Mouse (Mus musculus): ENCODE data around the gene Znfx1. TPM values are rescaled to one million over a fixed set of nuclear protein-coding genes. Genes with fewer than 3 reads are reported as not detected.

Znfx1 gene
- total RNA-seq, 2 experiments from 2014 or later, result 19.3 to 21.6 TPM

DNA sequence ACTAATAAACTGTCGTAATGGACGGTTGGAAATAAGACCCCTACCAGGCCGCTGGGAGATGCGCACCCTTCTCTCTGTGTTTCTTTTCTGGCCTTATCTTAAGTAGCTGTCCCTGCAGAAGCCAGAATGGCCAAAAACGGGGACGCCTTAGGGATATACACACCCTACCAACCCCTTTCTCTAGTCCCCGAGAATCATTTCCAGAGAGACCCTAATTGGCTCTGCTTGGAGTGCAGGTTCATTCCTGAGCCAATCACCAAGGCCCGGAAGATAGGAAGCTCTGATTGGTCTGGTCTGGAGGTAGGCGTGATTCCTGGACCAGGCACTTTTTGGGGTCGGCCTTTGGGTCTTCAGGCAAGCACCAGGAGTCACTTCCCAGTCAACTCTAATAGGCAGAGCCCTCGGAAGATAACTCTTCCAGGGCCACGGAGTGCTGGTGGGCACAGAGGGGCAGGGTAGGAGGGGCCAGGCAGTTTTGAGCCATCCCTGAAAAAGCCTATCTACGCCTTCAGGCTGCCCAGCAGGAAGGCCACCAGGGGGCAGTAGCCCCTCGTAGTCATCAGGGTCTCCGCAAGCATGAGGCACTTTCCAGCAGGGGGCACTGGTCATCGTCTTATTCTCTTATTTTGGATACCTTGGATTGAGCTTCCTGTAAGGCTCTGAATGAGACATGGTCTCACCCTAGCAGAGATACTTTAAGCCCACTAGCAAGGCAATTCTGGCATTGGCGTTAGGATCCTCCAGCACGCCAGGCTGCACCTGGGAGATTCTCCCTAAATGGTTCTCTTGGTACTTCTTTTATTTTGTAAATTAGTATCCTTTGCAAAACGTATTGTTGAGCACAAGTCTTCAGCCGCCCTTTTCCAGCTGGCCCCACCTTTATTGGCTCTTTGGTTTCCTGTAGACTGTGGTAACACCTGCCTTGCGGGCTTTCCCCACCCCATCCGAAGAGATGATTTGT lies 9.1 kb upstream of the Znfx1 start:
- peak; percentile 83 for DNase-seq

DNA sequence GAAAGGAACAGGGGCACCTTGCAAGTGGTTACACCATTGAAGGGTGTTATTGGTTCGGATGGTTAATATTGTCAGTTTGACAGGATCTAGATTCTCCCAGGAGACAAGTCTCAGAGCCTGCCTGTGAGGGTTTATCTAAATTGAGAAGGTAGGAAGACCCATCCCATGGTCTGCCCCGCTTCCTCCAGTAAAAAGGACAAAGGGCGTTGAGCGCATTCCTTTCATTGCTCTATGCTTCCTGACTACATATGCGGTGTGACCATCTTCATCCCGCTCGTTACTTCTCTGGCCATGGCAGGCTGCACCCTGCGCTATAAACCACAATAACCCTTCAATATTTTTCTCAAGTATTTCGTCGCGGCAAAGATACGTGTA lies 8.4 kb upstream of the Znfx1 start:
- DNase-seq, result no peak

DNA sequence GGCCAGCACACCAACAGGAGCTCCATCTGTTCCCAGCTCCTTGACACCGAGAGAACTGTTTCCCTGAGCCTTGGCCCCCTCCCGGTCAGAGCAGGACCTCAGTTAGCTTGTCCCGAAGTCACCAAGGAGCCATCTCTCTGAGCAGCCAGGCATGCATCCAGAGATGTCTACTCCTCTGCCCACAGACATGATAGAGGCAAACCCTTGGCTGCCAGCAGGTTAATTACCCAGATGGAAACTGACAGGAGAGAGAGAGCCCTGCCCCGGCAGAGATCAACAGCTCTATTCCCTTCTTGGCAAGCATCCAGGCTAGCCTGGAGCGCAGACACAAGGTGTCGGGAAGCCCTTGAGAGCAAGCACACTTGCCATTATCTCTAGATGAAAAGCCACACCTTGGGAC lies 7.5 kb upstream of the Znfx1 start:
- no peak for DNase-seq

- no peak for DNase-seq
Measured at GRCm38 (mm10) chr2:167067575-167067974, 4.8 kb upstream of the Znfx1 start.

DNA sequence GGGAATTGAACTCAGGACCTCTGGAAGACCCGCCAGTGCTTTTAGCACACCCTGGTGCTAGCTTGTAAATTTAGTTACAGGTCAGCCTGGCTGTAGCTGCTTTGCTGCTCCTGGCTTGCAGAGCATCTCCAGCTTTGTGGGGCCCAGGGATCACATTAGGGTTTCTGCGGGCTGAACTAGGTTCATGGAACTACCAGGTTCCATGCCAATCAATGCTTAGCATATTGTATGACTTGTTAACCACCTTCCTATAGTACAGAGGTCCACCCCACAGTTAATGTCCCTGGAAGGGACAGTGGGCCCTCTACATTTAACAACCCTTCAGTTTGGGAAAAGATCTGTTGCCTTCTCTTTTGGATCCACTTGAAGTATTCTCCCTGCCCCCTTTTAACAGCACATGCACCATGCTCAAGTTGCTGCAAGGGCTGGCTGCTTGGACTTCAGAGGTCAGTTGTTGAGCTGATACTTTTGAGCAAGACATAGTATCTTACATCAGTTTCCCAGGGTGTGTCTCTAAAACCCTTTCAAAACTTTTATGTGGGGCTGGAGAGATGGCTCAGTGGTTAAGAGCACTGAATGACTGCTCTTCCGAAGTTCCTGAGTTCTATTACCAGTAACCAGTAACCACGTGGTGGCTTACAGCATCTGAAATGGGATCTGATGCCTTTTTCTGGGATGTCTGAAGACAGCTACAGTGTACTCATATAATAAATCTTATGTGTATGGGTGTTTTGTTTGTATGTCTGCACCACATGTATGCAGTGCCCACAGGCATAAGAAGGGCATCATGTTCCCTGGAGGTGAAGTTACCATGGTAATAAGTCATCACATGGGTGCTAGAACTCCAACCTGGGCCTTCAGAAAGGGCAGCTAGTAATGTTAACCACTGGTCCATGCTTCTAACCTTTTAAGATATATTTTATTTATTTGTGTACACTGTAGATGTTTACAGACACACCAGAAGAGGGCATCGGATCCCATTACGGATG lies 4.0 kb upstream of the Znfx1 start:
- DNase-seq, result no peak

- DNase-seq, result no peak
Measured at GRCm38 (mm10) chr2:167066031-167066430, 3.2 kb upstream of the Znfx1 start.

GRCm38 (mm10) chr2:167064601-167065295 lies 1.9 kb upstream of the Znfx1 start:
- DNase-seq, result no peak

DNA sequence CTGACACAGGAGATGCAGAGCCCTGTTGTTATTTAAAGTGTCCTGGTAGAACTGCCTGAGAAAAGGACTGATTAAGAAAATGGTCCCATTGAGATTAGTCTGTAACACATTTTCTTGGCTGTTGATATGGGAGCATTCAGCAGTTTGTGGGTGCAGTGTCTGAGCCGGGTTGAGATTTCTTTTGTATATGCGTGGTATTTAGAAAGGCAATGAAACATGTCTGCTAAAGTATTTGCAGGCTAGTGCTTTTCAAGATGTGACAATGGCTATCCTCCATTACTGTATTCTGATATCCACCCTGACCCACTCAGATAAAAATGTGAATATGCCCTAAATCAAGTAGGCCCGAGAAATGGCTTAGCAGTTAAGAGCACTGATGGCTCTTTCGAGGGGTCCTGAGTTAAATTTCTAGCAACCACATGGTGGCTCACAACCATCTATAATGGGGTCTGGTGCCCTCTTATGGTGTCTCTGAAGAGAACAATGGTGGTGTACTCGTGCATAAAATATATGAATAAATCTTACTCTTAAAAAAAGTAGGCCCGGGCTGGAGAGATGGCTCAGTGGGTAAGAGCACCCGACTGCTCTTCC lies 1.2 kb upstream of the Znfx1 start:
- DNase-seq, result no peak

DNA sequence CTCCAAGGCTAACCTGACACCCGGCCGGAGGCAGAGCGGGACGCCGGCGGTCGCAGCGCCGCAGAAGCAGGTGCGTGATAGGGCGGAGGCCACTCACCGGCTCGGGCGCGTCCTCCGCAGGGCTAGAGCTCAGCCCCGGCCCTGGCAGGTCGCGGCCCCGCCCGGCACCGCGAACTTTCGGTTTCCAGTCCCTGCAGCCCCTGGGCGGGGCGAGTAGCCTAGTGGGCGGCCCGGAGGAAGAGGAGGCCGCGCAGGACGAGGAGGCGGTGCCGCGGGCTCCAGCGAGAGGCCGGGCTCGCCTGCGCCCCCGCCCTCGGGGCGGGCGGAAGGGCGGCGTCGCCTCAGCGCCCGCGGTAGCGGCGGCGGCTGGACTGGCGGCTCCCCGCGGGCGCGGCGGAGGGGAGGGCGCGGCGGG lies 311 bp downstream of the Znfx1 start:
- DNase-seq, result peak; percentile 96

DNA sequence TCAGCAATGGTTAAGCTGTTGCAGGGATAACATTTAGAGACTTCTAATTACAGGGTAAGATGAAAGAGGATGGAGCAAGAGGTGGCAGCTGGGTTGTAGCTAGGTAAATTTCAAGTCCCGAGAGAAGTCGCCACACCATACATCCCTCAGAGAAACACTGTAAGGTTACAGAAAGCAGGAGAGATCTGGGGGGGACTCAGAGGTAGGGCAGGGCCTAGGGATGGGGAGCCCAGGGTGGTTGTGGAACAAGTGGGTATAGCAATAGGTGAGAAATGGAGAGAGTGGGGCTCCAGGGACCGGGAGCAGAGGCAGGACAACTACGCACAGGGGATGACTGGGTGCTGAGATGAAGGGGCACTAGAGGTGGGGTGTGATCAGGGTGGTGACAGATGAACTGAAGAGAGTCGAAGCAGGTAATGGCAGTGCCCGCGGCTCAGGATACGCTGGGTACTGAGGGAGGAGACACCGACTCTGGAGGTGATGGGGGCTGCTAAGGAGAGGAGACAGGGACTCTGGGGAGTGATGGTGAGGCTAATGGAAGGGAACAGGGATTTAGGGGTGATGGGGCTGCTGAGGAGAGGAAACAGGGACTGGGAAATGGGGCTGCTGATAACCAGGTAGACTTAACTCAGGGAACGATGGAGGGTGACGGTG lies 1.3 kb downstream of the Znfx1 start:
- no peak for DNase-seq

GRCm38 (mm10) chr2:167060761-167061160 lies 2.1 kb downstream of the Znfx1 start:
- no peak for DNase-seq

DNA sequence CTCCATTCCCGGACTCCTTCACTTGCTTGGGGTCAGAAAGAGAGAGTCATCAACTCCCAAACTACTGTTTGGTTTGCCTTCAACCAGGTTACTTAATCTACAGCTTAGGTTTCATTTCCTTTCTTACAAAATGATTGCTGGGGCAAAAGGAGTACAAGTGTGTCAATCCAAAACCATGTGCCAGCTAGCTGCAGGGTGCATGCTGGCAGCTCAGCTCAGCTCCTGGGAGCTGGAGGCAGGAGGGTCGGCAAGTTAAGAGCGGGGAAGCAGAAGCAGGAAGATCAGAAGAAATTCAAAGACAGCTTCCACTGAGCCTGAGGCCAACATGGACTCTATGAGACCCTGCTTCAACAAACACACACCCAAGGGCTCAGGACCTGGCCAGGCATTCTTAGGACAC lies 2.5 kb downstream of the Znfx1 start:
- no peak for DNase-seq

DNA sequence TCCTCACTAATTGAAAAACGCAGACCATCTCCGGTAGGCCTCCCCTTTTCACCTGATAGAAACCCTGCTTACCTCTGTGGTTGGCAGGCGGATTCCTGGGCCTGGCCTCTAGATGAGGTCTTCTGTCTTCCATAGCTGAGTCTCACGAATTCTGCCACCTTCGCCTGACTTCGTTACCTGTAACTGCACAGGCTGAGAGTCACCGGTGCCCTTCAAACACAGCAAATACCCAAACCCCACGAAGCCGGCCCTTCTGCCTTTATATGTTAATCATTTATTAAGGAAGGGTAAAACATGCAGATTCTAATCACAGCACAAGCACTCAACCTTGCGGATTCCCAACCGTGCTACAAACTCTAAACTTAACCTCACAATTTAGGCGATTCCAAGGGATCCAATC lies 2.9 kb downstream of the Znfx1 start:
- DNase-seq, result no peak

DNA sequence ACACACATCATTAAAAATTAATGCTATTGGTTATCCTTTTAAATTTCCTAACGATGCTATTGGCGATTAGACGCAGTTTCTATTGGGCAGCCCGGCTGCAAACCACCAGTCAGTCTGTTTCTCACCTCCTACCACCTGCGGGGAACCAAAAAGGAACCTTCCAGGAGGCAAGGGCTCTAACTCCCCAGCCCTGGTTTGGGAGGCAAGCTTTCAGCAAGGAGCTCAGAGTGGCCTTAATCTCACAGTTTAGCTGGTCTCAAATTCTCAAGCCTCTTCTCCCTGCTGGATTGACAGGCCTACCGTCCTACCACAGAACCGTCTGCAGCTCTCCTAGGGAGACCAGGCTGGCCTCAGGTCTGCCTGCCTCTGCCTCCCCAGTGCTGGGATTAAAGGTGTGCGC lies 3.3 kb downstream of the Znfx1 start:
- no peak for DNase-seq

DNA sequence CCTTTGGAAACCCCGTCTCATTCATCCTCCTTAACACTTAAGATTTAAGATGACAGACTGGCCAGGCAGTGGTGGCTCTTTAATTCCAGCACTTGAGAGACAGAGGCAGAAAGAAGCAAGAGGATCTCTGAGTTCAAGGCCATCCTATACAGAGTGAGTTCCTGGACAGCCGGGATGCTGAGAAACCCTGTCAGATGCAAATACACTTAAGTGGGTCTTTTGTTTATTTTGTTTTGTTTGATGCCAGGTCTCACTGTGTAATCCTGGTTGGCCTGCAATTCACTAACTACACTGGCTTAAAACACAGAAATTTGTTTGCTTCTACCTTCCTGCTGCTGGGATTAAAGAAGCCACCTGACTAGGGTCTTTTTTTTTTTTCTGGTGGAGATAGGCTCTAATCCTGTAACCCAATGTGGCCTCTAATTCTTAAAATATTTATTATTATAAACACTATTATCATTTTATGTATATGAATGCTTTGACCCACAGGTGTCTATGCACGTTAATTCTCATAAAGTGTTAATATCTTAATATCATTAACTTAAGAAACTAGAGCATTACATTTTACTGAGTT lies 3.9 kb downstream of the Znfx1 start:
- no peak for DNase-seq

- no peak for DNase-seq
Measured at GRCm38 (mm10) chr2:167058201-167058600, 4.6 kb downstream of the Znfx1 start.

DNA sequence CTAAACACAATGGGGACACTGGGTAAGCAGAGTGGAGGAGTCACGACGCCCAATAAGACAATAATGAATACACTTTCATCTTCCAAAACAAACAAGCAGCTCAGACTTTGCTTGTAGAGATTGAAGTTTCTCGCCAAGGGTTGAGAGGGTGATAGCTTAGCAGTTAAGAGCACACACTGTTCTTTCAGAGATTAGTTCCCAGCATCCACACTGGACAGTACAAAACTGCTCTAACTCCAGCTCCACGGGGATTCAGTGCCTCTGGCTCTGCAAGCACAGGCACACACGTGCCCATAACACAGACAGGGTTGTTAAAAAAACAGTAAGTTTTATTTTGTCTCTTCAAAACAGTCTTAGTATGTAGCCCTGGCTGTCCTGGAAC lies 5.9 kb downstream of the Znfx1 start:
- no peak for DNase-seq

GRCm38 (mm10) chr2:167056210-167056941 lies 6.4 kb downstream of the Znfx1 start:
- DNase-seq, result no peak

GRCm38 (mm10) chr2:167055386-167055785 lies 7.4 kb downstream of the Znfx1 start:
- DNase-seq, result peak; percentile 53

GRCm38 (mm10) chr2:167053127-167053844 lies 9.5 kb downstream of the Znfx1 start:
- no peak for DNase-seq

All from gastrocnemius, postnatal 25 days (tissue).